Mouse (Mus musculus) embryonic facial prominence, embryonic 14.5 days (tissue): ENCODE results near the gene Ttc5. TPM values are rescaled to one million over a fixed set of nuclear protein-coding genes. Genes with fewer than 3 reads are reported as not detected.
A peak's percentile ranks its signal among the peaks of the same experiment; 100 is the strongest.
"Not testable (repeated sequence)": the region's sequence is repeated elsewhere in the genome, so short reads cannot be mapped to it uniquely, and the experiment has no call there.

Experiments used
- ATAC-seq: fragments of 200-750 bp; cut with Nextera tagmentation; 2 replicates; pipeline ENCODE4 v1.8.0; 2017; ENCODE audit warnings: low read depth, moderate number of reproducible peaks, moderate TSS enrichment
- DNase-seq: peaks from one replicate; pipeline ENCODE4 v3.0.0-alpha.2; 2015; ENCODE audit warnings: low spot score
- H3K27ac ChIP-seq: fragments of 300-500 bp; sonication (generic); replicated peaks from 2 replicates; pipeline ENCODE4 v1.5.1; 2014; ENCODE audit warnings: low read depth, mild to moderate bottlenecking, low read length, moderate library complexity
- H3K27me3 ChIP-seq: fragments of 300-500 bp; sonication (generic); replicated peaks from 2 replicates; pipeline ENCODE4 v1.6.1; 2014; ENCODE audit warnings: low read length; ENCODE audit not compliant: control insufficient read depth, insufficient read depth
- H3K36me3 ChIP-seq: fragments of 300-500 bp; sonication (generic); 2 replicates; pipeline ENCODE4 v1.6.1; 2014; ENCODE audit warnings: low read length, mixed read lengths; ENCODE audit not compliant: control insufficient read depth, insufficient read depth
- H3K4me1 ChIP-seq: fragments of 300-500 bp; sonication (generic); 2 replicates; pipeline ENCODE4 v1.6.1; 2014; ENCODE audit warnings: antibody characterized with exemption, low read length; ENCODE audit not compliant: control insufficient read depth, insufficient read depth
- H3K4me2 ChIP-seq: fragments of 300-500 bp; sonication (generic); 2 replicates; pipeline ENCODE4 v1.6.1; 2014; ENCODE audit warnings: low read depth, mild to moderate bottlenecking, low read length, moderate library complexity, mixed read lengths
- H3K4me3 ChIP-seq: fragments of 300-500 bp; sonication (generic); 2 replicates; pipeline ENCODE4 v1.5.1; 2014; ENCODE audit warnings: low read depth, mild to moderate bottlenecking, low read length
- H3K9ac ChIP-seq: fragments of 300-500 bp; sonication (generic); 2 replicates; pipeline ENCODE4 v1.6.1; 2014; ENCODE audit warnings: low read depth, mild to moderate bottlenecking, low read length, moderate library complexity, mixed read lengths
- H3K9me3 ChIP-seq: fragments of 300-500 bp; sonication (generic); 2 replicates; pipeline ENCODE4 v1.6.1; 2016; ENCODE audit warnings: low read length; ENCODE audit not compliant: control insufficient read depth
- WGBS: fragments of 180-500 bp; shearing (Covaris S2); extraction: QIAGEN DNeasy Blood & Tissue Kit; methylation state at CpG from one replicate; pipeline ENCODE4 v1.1.7; 2014; 5-methylcytosine and 5-hydroxymethylcytosine counted together
- polyA plus RNA-seq: library from polyadenylated mRNA; unstranded; fragments of >200 nt; fragmentation: Nextera tagmentation; extraction: Ambion mirVana; gene quantifications from 2 replicates; pipeline ENCODE4 v1.2.1, GENCODE M21; 2014

Ttc5 gene
- polyA plus RNA-seq, 1 experiment from 2014 or later, result 57.7 TPM

GRCm38 (mm10) chr14:50806469-50806868, 21.1 kb upstream of the Ttc5 start:
- peaks cover 15% of the 10 kb centered on the region for H3K36me3 ChIP-seq
- peak overlapping the region; percentile 64 for H3K4me2 ChIP-seq
- not testable (repeated sequence) for H3K27me3 ChIP-seq, DNase-seq, H3K4me1 ChIP-seq, ATAC-seq, H3K9me3 ChIP-seq
- 0 out of 2 replicates have a peak overlapping the region, but pooled peaks have one; percentile 94 for H3K27ac ChIP-seq
- peak overlapping the region; percentile 63 for H3K4me3 ChIP-seq
- peak overlapping the region; percentile 80; the same call in 1 of the 2 replicates for H3K9ac ChIP-seq
- WGBS, result 90% methylated on average over 5 of the region's 5 CpGs

GRCm38 (mm10) chr14:50804683-50805082, 19.4 kb upstream of the Ttc5 start:
- Histone ChIP-seq H3K4me1 (peaks cover 3% of the 10 kb centered on the region; the same call in 1 of the 2 replicates), H3K9ac (no peak overlapping the region), H3K4me2 (no peak overlapping the region), H3K4me3 (no peak overlapping the region), H3K27me3 (no peaks in the 10 kb centered on the region), H3K27ac (no peak overlapping the region), H3K9me3 (no peaks in the 10 kb centered on the region), H3K36me3 (peaks cover under 1% of the 10 kb centered on the region; the same call in 1 of the 2 replicates)
- no peak for ATAC-seq
- WGBS, result 70% methylated on average over 13 of the region's 13 CpGs
- no peak for DNase-seq

GRCm38 (mm10) chr14:50802843-50803562, 17.7 kb upstream of the Ttc5 start:
- no peaks in the 10 kb centered on the region for H3K36me3 ChIP-seq
- no peak overlapping the region for H3K4me3 ChIP-seq
- no peaks in the 10 kb centered on the region for H3K9me3 ChIP-seq
- no peaks in the 10 kb centered on the region for H3K4me1 ChIP-seq
- peak; percentile 33 for DNase-seq
- no peaks in the 10 kb centered on the region for H3K27me3 ChIP-seq
- no peak overlapping the region for H3K27ac ChIP-seq
- no peak for ATAC-seq
- H3K4me2 ChIP-seq, result no peak overlapping the region
- WGBS, result 57% methylated on average over 4 of the region's 4 CpGs
- no peak overlapping the region for H3K9ac ChIP-seq

GRCm38 (mm10) chr14:50802441-50802840, 17.1 kb upstream of the Ttc5 start:
- no peaks in the 10 kb centered on the region for H3K9me3 ChIP-seq

GRCm38 (mm10) chr14:50799502-50800259, 14.4 kb upstream of the Ttc5 start:
- H3K4me1 ChIP-seq, result no peaks in the 10 kb centered on the region
- no peaks in the 10 kb centered on the region for H3K9me3 ChIP-seq
- H3K4me3 ChIP-seq, result no peak overlapping the region
- no peak overlapping the region for H3K4me2 ChIP-seq
- H3K36me3 ChIP-seq, result no peaks in the 10 kb centered on the region
- H3K27ac ChIP-seq, result no peak overlapping the region
- no peaks in the 10 kb centered on the region for H3K27me3 ChIP-seq
- peak; percentile 82 for DNase-seq
- no peak overlapping the region for H3K9ac ChIP-seq
- ATAC-seq, result no peak
- 9% methylated on average over 3 of the region's 3 CpGs for WGBS

More at GRCm38 (mm10) chr14:50802441-50802840, 17.1 kb upstream of the Ttc5 start:
- Histone ChIP-seq H3K36me3 (no peaks in the 10 kb centered on the region), H3K4me2 (no peak overlapping the region), H3K4me1 (no peaks in the 10 kb centered on the region), H3K27ac (no peak overlapping the region), H3K9ac (no peak overlapping the region), H3K27me3 (no peaks in the 10 kb centered on the region), H3K4me3 (no peak overlapping the region)
- no peak for ATAC-seq
- 88% methylated on average over 6 of the region's 6 CpGs for WGBS
- no peak for DNase-seq

GRCm38 (mm10) chr14:50798512-50798911, 13.2 kb upstream of the Ttc5 start:
- no peak overlapping the region for H3K4me2 ChIP-seq
- no peak for DNase-seq
- ATAC-seq, result no peak
- no peaks in the 10 kb centered on the region for H3K27me3 ChIP-seq
- H3K36me3 ChIP-seq, result no peaks in the 10 kb centered on the region
- H3K4me3 ChIP-seq, result no peak overlapping the region
- WGBS, result 57% methylated on average over 2 of the region's 2 CpGs
- no peak overlapping the region for H3K27ac ChIP-seq
- H3K9ac ChIP-seq, result no peak overlapping the region
- H3K4me1 ChIP-seq, result no peaks in the 10 kb centered on the region
- H3K9me3 ChIP-seq, result no peaks in the 10 kb centered on the region

GRCm38 (mm10) chr14:50796464-50796863, 11.1 kb upstream of the Ttc5 start:
- Histone ChIP-seq H3K4me1 (no peaks in the 10 kb centered on the region), H3K36me3 (no peaks in the 10 kb centered on the region), H3K4me2 (no peak overlapping the region), H3K27ac (no peak overlapping the region), H3K9ac (no peak overlapping the region), H3K4me3 (no peak overlapping the region), H3K27me3 (no peaks in the 10 kb centered on the region), H3K9me3 (no peaks in the 10 kb centered on the region)
- DNase-seq, result no peak
- no peak for ATAC-seq
- 84% methylated on average over 1 of the region's 1 CpGs for WGBS

- no peaks in the 10 kb centered on the region for H3K36me3 ChIP-seq
- no peak overlapping the region for H3K9ac ChIP-seq
- 90% methylated on average over 4 of the region's 4 CpGs for WGBS
- no peak overlapping the region for H3K4me2 ChIP-seq
- no peak overlapping the region for H3K4me3 ChIP-seq
- ATAC-seq, result no peak
- H3K27me3 ChIP-seq, result no peaks in the 10 kb centered on the region
- DNase-seq, result no peak
- no peaks in the 10 kb centered on the region for H3K9me3 ChIP-seq
- H3K27ac ChIP-seq, result no peak overlapping the region
- no peaks in the 10 kb centered on the region for H3K4me1 ChIP-seq
Observed at GRCm38 (mm10) chr14:50795965-50796364, 10.6 kb upstream of the Ttc5 start.
